Mouse (Mus musculus) heart, postnatal 0 days (tissue): Measurements from ENCODE around the gene Efhd2.

ENCODE experiments used
- CTCF ChIP-seq: IDR thresholded peaks from 2 replicates; pipeline ENCODE4 v1.5.1; 2016; ENCODE audit warnings: antibody characterized with exemption, control low read depth, low read depth
- EP300 ChIP-seq: IDR thresholded peaks from 2 replicates; pipeline ENCODE4 v1.6.1; 2016; ENCODE audit warnings: antibody characterized with exemption, low read depth

GRCm38 (mm10) chr4:141867498-141867897, 7.2 kb downstream of the Efhd2 start:
- TF ChIP-seq CTCF (no peak), EP300 (no peak)
